Mouse (Mus musculus) lung, postnatal 4 days (tissue): Measurements from ENCODE around the gene Ano9.

Experiments
- DNase-seq, 2 experiments: peaks; one replicate each; pipeline ENCODE4 v3.0.0; 2021

The Ano9 gene

GRCm38 (mm10) chr7:141117636-141118035 lies at the start of gene Ano9:
Ano9 (minus strand) TSS chr7:141117806.
- DNase-seq = peak; percentile 28 to 43

- peak in 1 of 2 experiments; percentile 33 for DNase-seq
Measured at GRCm38 (mm10) chr7:141164850-141165249, 47.2 kb upstream of the Ano9 start.

GRCm38 (mm10) chr7:141164397-141164796 lies 46.8 kb upstream of the Ano9 start:
- DNase-seq = no peak

- DNase-seq = no peak
Measured at GRCm38 (mm10) chr7:141155362-141155761, 37.8 kb upstream of the Ano9 start.

- DNase-seq = no peak
Measured at GRCm38 (mm10) chr7:141148639-141149038, 31.0 kb upstream of the Ano9 start.

GRCm38 (mm10) chr7:141147044-141147443 lies 29.4 kb upstream of the Ano9 start:
- DNase-seq = no peak

- no peak for DNase-seq
Measured at GRCm38 (mm10) chr7:141146043-141146595, 28.5 kb upstream of the Ano9 start.

- no peak for DNase-seq
Measured at GRCm38 (mm10) chr7:141145403-141145802, 27.8 kb upstream of the Ano9 start.

GRCm38 (mm10) chr7:141144650-141145049 lies 27.0 kb upstream of the Ano9 start:
- DNase-seq = no peak

- DNase-seq = no peak
Measured at GRCm38 (mm10) chr7:141143861-141144260, 26.3 kb upstream of the Ano9 start.

GRCm38 (mm10) chr7:141143112-141143511 lies 25.5 kb upstream of the Ano9 start:
- peak; percentile 55 to 68 for DNase-seq

- no peak for DNase-seq
Measured at GRCm38 (mm10) chr7:141141326-141141725, 23.7 kb upstream of the Ano9 start.

- DNase-seq = no peak
Measured at GRCm38 (mm10) chr7:141131904-141132755, 14.5 kb upstream of the Ano9 start.

GRCm38 (mm10) chr7:141131024-141131820 lies 13.6 kb upstream of the Ano9 start:
- DNase-seq = peak; percentile 91 to 93

GRCm38 (mm10) chr7:141123517-141123856 lies 5.9 kb upstream of the Ano9 start:
- DNase-seq = no peak

- DNase-seq = peak; percentile 97
Measured at GRCm38 (mm10) chr7:141122689-141123516, 5.3 kb upstream of the Ano9 start.

- DNase-seq = peak; percentile 72 to 85
Measured at GRCm38 (mm10) chr7:141122245-141122644, 4.6 kb upstream of the Ano9 start, which contains the start of gene Ptdss2. Ptdss2 (plus strand) TSS chr7:141122382.

- DNase-seq = peak; percentile 17 to 44
Measured at GRCm38 (mm10) chr7:141121051-141121531, 3.5 kb upstream of the Ano9 start.

GRCm38 (mm10) chr7:141120605-141121004 lies 3.0 kb upstream of the Ano9 start:
- DNase-seq = no peak

GRCm38 (mm10) chr7:141119487-141119886 lies 1.9 kb upstream of the Ano9 start:
- DNase-seq = no peak

- DNase-seq = no peak
Measured at GRCm38 (mm10) chr7:141115874-141116273, 1.7 kb downstream of the Ano9 start.

GRCm38 (mm10) chr7:141103161-141103560 lies 14.4 kb downstream of the Ano9 start:
- DNase-seq = no peak
